Mouse (Mus musculus): ENCODE data around the gene Cfap221.

GRCm38 (mm10) chr1:120044584-120044983, 47.5 kb upstream of the Cfap221 start:
- no peak for TF ChIP-seq POLR2A (IDR thresholded peaks at IDR 0.05; ENCODE audit: borderline replicate concordance, control insufficient read depth, low read depth, low read length)
- TF ChIP-seq CTCF (IDR thresholded peaks at IDR 0.05; ENCODE audit: control insufficient read depth, insufficient read depth, low read length): no peak

All from bone marrow, adult 2 months (tissue).